Mouse (Mus musculus) left cerebral cortex, postnatal 14 days (tissue): ENCODE measurements around the gene Napb. TPM values are rescaled to one million over a fixed set of nuclear protein-coding genes. Genes with fewer than 3 reads are reported as not detected.

ENCODE experiments used
- DNase-seq, 2 experiments: peaks; one replicate each; pipeline ENCODE4 v3.0.0; 2021 to 2022; ENCODE audit warnings: low spot score in 2 of 2, mixed read lengths in 1 of 2
- intact Hi-C: fragments of 180-260 bp; cut with DNase I; formaldehyde crosslinking; loops from one replicate; pipeline ENCODE4 v1.15.1; 2025
- total RNA-seq, 2 experiments: library from RNA; stranded (reverse); gene quantifications; 2 replicates each; pipeline ENCODE4 v1.2.3; 2021

The Napb gene
- total RNA-seq, 2 experiments from 2014 or later = 286 to 309 TPM

GRCm38 (mm10) chr2:148690781-148691180 is 41.5 kb downstream of the Napb start:
- no peak for DNase-seq
- intact Hi-C loops = no loop called here

DNA sequence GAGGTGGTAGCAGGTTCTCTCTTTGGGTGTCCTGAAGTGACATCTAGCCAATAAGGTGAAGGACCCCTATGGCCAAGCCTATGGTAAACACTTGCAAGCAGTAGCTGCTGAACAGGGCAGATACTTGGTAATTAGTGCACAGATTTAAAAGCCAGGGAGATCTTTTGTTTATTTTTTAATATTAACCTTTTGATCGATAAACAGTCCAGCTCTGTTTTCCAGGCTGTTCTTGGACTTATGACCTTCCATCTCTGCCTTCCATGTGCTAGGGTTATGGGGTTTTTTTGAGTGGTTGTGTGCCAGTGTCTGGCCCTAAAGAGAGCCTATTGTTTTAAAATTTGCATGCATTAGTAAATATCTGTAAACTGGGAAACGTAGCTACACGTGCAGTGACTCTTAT is 42.0 kb downstream of the Napb start:
- intact Hi-C loops = no loop called here

DNA sequence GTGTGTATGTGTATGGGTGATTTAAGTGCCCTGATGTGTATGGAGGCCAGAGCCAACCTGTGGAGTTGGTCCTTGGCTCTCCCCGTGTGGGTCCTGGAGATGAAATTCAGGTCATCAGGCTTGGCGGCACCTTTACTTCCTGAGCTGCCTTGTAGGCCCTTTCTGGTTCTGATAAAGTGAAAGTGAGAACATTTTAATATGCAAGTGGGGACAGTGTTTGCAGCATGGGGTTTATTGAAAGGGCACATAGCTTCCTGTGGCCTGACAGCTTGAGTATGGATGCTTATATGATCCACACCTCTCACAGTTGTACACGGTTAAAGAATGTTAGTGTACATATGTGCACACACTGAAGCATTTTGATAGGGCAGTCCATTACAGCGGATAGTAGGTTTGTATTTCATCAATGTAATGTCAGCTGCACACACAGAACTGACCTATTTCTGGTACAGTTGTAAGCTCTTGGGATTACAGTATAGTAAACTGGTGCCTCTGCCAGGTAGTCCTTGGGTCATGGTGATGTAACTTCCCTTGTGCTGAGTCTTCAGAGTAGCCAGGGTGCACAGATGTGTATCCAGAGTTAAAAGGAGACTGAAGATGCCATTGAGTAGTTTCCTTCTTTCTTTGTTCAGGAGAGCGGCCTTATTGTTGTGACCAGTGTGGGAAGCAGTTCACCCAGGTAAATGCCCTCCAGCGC is 42.7 kb downstream of the Napb start:
- intact Hi-C loops = no loop called here
- no peak for DNase-seq

More for the DNA sequence above, 42.0 kb downstream of the Napb start:
- DNase-seq = no peak

- intact Hi-C loops = no loop called here
- no peak for DNase-seq
Measured at GRCm38 (mm10) chr2:148687971-148688370, 44.3 kb downstream of the Napb start.

DNA sequence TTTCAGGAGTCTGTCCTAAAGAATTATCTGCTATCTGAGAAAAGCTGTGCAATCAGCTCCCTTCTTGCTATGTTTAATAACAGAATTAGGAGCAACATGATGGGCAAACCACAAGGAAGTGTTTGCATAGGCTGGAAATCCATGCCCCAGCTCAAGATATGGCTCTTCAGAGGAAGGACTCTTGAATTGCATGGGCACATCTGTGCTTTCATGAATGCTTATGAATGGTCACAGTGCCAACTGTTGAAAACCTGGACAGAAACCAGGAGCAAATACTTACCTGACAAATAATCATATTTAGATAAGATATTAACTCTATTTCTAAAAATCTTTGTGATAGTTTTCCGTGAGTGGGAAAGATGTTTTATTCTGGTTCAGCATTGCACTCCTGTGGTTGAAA is 45.4 kb downstream of the Napb start:
- no peak for DNase-seq
- intact Hi-C loops = no loop called here

- no peak for DNase-seq
- intact Hi-C loops = no loop called here
Measured at GRCm38 (mm10) chr2:148685709-148686108, 46.6 kb downstream of the Napb start.

DNA sequence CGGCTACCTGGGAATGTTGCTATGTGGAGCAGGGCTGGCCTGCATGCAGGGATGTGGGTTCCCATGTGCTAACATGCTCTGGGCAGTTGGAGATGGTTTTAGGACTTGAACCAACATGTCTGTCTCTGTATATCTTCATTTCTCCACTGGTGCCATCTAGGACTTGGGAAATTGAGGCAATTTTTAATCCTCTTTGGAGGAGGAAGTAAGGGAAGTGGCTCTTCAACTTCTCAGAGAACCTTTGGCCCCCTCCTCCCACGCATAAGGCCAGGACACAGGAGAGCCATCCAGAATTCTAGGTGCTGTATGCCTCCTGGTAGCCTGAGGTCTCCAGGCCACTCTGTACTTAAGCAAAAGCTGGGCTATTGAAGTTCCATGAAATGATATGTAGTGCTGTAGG is 47.3 kb downstream of the Napb start:
- no peak for DNase-seq
- intact Hi-C loops = no loop called here

DNA sequence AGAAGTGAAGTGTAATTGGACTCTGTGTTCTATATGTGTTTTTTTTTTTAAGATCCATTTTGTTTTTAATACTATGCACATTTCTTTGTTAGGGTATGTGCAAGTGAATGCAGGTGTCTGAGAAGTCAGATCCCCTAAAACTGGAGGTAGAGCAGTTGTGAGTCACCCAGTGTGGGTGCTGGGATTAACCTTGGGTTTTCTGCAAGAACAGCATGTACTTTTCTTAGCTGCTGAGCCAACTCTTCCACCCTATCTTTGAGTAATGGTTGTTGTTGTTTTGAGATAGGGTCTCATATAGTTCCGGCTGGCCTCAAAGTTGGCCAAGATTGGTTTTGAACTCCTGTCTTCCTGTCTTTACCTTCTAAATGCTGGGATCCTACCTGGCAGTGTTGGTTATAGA is 49.2 kb downstream of the Napb start:
- intact Hi-C loops = no loop called here
- DNase-seq = no peak

- intact Hi-C loops = loop anchor here (2.0 kb wide), 1 partner anchor 49 kb away; no protein-coding TSS in a partner anchor
- DNase-seq = peak; percentile 31 to 51
Measured at GRCm38 (mm10) chr2:148681461-148681891, 50.8 kb downstream of the Napb start.

DNA sequence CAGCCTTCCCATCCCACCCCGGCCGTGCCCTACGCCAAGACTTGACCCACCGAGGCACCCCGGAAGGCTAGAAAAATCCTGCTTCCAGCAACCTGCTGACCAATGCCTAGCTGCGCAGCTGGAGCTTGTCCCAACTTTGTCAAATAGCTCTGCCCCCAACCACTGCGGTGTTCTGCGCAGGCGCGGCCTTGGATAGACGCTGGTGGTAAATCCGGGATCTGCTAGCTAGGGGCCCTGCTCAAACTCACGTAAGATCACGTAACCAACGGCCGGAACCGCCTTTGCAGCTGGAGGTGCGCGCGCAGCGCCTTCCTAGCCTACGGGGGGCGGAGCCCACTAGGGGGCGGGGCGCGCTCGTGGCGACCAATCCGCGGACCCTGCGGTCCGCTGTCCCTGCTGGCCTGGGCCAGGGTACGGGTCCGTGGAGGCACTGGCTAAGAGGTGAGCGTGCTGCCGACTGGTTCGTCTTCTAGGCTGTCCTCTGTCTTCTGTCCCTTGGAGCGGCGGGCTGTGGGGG is 51.4 kb downstream of the Napb start, which contains the start of gene Gzf1:
TSS of gene Gzf1 (plus strand) at position 249 of the 517 bp plus-strand sequence.
- intact Hi-C loops = loop anchor here (2.0 kb wide), 1 partner anchor 50 kb away; no protein-coding TSS in a partner anchor
- DNase-seq = peak; percentile 99 to 100

- DNase-seq = peak; percentile 54 to 76
- intact Hi-C loops = no loop called here
Measured at GRCm38 (mm10) chr2:148679346-148679745, 52.9 kb downstream of the Napb start.

GRCm38 (mm10) chr2:148677801-148678200 is 54.5 kb downstream of the Napb start:
- intact Hi-C loops = no loop called here
- DNase-seq = peak; percentile 89 to 92

GRCm38 (mm10) chr2:148672199-148673096 is 59.8 kb downstream of the Napb start, which contains the start of gene Nxt1:
Gene Nxt1 (plus strand): TSS chr2:148672601.
- peak; percentile 98 to 99 for DNase-seq
- intact Hi-C loops = no loop called here

- no peak for DNase-seq
- intact Hi-C loops = no loop called here
Measured at GRCm38 (mm10) chr2:148663458-148663857, 68.8 kb downstream of the Napb start.

DNA sequence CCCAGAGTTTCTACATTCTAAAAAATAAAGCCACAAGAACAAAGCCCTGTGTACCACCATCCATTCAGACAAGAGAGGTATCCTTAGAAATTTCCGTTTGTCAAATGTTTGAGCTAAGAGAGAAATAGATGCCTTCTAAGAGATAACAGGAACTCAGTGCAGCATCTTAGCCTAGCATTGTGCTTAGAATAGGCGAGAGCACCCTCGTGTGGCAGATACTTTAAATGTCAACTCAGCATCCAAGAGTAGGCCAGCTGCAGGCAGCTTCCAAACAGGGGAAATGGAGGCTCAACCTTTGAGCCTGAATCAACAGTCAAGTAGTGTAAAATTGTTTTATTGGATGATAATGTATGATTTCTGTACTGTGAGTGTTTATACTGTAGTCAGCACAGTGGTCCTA is 77.3 kb downstream of the Napb start:
- intact Hi-C loops = loop anchor here (5.0 to 10.0 kb wide), 4 partner anchors 73 to 850 kb away; partner anchors contain the start of gene Thbd
- DNase-seq = peak; percentile 87 to 88

DNA sequence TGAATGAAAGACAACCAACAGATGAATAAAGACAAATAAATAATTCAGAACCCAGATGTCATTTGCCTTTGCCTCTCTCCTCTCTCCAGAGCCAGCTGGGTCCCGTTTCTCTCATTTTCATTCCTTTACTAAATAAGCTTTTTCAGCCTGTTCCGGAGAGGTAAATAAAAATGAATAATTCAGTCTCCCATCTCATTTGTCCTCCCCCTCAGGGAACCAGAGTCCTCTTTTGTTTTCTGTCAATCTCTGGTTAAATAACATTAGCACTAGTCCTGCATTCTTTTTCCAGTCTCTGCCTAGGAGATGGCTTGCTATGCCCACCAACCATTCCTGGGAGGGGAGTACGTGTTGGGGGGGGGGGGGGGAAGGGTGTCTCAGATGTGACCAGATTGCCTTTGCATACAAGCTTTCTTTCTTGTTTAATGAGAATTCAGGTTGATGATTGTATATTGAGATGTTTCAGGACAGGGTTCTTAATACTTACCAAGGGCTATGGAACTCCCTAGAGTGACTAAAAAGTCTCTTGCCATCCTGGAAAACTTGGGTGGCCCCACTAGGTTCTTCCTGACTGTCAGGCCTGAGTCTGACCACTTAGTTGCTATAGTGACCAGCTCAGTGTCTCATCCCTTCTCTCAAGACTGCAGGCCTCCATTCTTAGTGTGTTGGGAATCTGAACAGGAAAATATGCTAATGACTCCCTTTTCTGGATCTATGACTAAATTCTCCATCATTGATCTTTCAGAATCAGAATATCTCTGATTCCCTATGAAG is 81.5 kb downstream of the Napb start:
- DNase-seq = no peak
- intact Hi-C loops = loop anchor here (10.0 kb wide), 1 partner anchor 846 kb away; no protein-coding TSS in a partner anchor

DNA sequence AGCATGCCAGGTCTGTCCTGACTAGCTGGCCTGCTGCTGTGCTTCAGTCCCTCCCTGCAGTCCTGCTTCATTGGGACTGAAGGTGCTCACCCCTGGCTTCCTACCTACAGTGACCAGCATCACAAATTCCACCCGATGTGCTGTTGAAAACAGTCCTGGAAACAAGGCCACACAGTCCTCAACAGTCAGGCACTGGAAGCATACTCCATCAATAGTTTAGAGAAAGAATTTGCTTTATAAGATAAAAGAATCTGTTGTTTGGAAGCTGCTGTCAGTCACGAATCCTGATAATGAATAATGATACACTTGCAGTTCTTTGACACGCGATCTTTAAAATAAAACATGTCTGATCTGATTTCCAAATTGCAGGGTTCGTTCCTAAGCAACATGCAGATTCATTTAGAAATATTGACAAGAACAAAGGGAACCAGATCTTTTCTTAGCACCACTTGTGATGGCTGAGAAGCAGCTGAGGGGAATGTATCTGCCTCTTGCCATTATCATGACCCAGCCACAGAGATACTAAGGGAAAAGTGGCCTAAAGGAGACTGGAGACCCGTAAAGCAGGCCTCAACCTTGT is 87.8 kb downstream of the Napb start:
- intact Hi-C loops = no loop called here
- peak in 1 of 2 experiments; percentile 35 for DNase-seq
